Mouse (Mus musculus) megakaryocyte, embryonic 14.5 days (primary cell): ENCODE results near the gene Wiz.

ENCODE experiments used
- FLI1 ChIP-seq: IDR thresholded peaks from 2 replicates; pipeline ENCODE4 v1.6.1; 2012; ENCODE audit warnings: low read length, inconsistent platforms, mixed read lengths
- GATA1 ChIP-seq: IDR thresholded peaks from 3 replicates; pipeline ENCODE4 v1.6.1; 2012; ENCODE audit warnings: mixed read lengths, low read length, inconsistent platforms, borderline replicate concordance

DNA sequence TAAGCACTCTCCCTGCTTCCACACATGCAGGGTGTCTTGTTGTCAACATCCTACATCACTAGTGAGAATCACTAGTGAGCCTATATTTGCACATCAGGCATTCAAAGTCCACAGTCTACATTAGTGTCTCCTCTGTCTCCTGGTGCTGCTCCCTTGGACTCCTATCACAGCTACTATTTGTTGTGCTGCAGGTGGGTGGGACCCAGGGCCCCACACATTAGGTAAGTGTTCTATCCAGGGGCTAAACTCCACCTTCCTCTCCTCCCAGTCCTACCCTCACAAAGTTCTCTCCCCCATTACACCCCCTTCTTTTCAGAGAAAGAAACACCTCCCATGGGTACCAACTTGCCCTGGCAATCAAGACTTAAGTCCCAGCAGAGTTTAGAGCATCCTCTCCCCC, 37.4 kb upstream of the Wiz start:
- TF ChIP-seq GATA1 (no peak), FLI1 (no peak)
